Mouse (Mus musculus) olfactory bulb, adult 2 months (tissue): Measurements from ENCODE around the gene Ecel1.

ENCODE experiments used
- CTCF ChIP-seq: fragments of 200-500 bp; IDR thresholded peaks from 2 replicates; pipeline ENCODE4 v1.5.1; 2012; ENCODE audit warnings: low read depth, mild to moderate bottlenecking, low read length, moderate library complexity; ENCODE audit not compliant: insufficient read depth
- POLR2A ChIP-seq: fragments of 200-500 bp; IDR thresholded peaks from 2 replicates; pipeline ENCODE4 v1.6.1; 2012; ENCODE audit warnings: mild to moderate bottlenecking, low read depth, low read length, moderate library complexity; ENCODE audit not compliant: insufficient read depth

DNA sequence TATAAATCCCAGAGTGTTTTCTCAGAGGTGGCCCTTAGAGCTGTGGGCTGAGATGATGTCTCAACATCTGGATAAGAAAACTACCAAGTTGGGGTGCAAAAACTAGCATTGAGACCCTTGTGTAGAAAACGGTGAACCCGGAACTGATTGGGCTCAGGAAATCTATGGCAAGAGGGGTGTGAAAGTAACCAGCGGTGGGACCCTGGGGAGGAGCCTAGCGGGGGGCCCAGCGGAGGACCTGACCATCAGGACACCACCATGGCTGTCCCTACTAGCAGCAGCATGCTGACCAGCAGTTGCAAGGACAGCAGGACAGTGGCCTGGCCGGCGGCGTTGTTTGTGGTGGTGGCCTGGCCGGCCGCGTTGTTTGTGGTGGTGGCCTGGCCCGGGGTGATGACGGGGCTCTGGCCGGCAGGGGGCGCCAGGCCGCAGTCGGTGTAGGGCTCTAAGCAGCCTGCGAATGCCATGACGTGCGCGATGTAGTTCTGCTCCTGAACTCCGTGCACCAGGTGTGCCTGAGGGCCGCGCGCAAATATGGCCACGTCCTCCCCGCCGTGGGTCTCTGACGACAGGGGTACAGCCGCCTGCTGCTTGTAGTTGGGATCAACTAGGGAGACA is 57.9 kb downstream of the Ecel1 start:
- no peak for TF ChIP-seq POLR2A
- TF ChIP-seq CTCF = peak; percentile 69; the same call in 1 of the 2 replicates
